Mouse (Mus musculus): ENCODE measurements around the gene Cryzl1.

DNA sequence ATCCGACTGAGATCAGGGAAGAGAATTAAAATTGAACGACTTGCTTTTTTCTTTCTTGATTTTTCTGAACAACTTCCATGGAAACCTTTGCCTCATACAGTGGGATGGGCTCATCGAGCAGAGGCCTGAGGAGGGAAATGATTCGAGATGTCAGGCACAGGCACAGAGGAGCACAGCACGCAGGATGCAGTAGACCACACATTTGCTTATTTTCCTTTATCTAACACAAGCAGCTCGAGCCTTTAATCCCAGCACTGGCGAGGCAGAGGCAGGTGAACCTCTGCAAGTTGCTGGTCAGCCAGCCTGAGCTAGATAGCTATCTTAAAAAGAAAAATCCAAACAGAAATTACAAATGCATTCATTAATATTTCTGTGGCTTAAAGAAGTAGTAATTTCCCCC is 39.0 kb downstream of the Cryzl1 start:
- TF ChIP-seq POLR2A (IDR thresholded peaks at IDR 0.05; ENCODE audit: borderline replicate concordance, low read depth, low read length), result no peak
- TF ChIP-seq CTCF (IDR thresholded peaks at IDR 0.05; ENCODE audit: low read depth, low read length), result no peak
